Mouse (Mus musculus) 3134 (cell line): ENCODE measurements around the gene Cst12.
"Not testable (repeated sequence)": the region's sequence is repeated elsewhere in the genome, so short reads cannot be mapped to it uniquely, and the experiment has no call there.

Experiments used
- DNase-seq: peaks from one replicate; pipeline ENCODE4 v3.0.0-alpha.2; 2011; ENCODE audit warnings: low spot score; ENCODE audit not compliant: insufficient read length; ENCODE audit errors: extremely low read depth

The Cst12 gene

DNA sequence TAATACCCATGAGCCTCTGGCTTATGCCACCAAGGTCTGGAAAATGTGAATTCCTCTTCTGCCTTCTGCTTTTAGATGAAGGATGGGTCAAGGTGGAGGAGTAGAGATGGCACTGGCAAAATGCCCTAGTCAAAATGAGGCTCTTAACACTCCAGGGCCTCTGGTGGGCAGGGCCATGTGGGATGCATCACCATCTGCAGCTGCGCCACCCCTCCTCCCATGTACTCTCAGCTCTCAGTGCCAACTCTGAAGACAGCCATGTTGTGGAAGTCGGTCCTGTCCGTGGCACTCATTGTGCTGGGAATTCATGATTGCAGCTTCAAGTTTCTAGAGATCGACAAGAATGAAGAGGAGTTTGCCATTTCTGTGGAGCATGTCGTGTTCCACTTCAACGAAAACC, at the start of gene Cst12:
Cst12 (plus strand) TSS at position 220 of the 400 bp plus-strand sequence.
- DNase-seq, result no peak

DNA sequence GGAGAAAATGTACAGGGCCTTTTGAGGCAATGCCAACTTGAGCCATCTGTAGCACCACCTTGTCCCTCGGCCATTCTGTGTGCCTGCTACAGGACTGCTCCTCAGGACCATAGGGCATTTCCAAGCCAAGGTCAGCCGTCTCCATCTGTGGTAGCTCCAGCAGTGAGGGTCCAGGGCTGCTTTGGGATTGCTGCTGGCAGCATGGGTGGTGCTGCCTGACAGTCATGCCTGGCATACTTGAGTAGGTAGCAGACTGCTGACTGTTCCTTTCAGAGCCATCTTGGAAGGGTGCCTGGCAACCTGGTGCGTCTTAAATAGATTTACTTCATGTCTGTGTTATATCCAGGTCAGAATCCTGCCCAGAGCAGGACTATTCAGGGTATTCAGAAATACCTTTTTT, 46.2 kb upstream of the Cst12 start:
- no peak for DNase-seq

DNA sequence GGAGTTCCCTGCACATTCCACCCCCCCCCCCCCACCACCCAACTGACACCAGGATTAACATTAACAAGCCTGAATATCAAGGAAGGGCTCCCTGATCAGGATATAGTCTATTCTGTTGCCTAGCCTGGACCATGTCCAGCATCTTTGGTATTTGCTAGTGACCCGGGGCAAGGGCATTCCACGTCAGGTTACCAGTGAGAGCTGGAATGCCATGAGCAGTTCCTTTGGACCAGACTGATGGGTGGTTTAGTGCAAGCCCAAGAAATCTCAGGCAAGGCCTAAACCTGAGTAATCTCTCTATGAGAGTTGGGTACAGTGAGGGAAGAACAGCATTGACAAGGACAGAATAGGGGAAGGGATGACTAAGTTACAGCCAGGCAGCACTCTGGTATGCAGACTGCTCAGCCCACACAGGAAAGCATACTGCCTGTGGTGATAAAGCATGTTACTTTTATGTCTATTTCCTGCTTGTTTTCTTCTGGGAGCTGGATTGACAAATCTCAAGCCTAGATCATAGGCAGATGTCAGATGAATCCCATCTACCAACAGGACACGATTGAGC, 45.2 kb upstream of the Cst12 start:
- no peak for DNase-seq

DNA sequence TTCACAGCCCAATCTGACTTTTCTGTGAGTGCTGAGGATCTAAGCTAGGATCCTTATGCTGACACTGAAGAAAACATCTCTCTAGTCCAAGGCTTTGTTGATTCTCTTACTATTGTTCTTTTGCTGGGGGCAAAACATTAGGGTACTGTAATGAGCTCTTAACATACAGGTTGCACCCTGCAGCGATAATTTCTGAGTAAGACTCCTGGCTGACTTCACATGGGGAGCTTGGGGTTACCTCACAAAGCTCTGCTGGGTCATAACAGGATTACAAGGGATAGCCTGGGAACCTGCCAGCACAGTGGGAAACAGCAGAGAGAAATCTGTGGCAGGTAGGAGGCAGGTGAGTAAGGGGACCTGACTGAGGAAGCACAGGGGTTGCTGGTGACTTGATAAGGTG, 39.1 kb upstream of the Cst12 start, which contains the start of gene Cstl1:
Cstl1 (plus strand) TSS at position 301 of the 400 bp plus-strand sequence.
- DNase-seq, result no peak

DNA sequence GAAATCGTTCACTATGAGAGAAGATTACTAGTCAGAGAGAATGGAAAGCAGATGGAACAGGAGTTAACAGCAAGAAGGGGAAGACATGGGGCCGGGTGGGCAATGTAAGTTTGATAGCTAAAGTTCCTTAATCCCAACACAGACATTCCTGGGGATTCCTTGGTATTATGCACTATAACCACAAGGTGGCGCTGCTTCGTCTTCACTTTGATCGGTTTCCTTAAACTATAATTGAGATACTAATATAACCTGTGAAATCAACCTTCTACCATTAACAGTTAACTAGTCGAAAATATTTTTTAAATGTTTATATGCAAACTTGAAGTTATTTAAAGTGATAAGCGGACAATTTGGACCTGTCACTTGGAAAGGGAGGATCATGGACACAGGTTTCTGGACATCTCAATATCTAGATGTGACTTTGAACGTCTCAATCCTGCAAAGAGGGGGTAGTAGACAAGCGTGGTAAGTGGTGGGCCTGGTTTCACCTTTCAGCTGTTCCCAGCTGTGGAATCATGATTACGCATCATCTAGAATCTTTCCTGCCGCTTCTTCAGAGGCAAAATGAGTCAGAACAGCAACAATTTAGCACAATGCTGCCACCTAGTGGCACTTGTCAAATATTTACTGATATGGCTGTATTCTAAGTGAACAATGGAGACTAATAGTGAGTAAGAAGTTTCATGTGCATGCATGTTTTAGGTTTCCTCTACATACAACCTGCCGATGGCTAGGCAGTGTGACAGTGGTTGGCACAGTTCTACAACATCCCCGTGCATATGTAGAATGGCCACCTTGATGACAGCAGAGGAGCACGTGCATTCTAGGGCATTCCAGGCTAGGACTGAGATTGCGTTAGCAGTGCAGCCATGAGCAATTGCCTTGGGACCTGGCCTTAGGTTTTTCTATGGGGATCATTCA, 37.0 kb upstream of the Cst12 start:
- DNase-seq, result peak; percentile 46

DNA sequence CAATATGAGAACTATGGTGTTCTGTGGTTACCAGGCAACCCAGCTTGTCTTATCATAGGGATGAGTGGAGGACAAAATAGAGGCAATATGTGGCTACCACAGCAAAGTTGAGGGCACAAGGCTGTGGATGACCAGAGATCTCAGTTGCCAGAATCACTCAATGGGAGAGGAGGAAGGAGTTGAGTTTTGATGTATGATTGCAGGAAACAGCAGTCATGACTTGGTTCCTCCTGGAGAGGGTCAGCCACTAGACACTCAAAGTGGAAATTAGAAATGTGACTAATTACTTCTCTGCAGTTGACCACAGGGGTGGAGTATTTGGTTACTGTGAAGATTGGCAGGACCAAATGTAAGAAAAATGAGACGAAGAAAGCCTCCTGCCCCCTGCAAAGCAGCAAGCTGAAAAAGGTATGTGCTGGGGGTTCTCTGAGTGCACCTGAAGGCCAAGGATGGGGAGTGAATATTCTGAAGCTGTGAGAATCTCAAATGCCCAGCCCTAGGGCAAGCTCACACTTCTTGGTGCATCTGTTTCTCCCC, 34.8 kb upstream of the Cst12 start:
- DNase-seq, result no peak

DNA sequence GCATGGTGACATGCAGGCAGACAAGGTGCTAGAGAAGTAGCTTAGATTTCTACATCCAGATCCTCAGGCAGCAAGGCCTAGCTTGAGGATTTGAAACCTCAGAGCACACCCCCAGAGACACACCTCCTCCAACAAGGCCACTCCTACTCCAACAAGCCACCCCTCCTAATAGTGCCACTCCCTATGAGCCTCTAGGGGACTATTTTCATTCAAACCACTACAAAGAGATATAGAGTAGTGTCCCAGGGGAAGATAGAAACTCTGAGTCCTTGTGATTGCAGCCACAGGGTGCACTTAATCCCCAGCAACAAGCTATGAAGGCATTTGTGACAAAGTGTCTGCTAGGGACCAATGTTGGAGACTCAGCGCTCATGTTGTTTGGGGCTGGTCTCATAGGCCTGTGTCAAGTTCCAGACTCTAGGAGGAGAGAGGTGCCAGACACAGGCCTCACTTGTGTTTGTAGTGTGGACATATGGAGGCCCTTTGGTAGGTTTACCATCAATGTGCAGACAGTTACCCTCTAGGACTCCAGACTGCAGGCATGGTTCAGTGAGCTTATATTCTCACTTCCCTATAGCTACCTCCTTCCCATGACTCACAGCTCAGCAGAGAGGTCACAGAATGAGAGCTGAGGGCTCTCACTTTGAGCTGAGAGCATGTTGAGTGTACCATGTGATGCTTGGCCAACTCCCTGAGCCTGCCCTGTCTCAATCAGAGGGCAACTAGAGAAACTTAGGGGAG, 25.3 kb upstream of the Cst12 start:
- no peak for DNase-seq

DNA sequence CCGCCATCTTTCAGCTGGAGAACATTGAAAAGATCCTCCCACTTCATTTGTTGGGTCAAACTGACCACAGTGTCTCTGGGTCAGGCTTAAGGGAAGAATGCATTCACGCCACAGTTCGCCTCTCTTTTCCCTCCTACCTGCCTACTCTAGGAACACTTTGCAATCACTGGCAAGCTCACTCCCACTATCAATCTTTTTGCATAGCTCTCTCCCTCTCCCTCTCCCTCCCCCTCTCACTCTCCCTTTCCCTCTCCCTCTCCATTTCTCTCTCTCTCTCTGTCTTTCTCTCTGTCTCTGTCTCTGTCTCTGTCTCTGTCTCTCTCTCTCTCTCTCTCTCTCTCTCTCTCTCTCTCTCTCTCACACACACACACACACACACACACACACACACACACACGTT, 17.8 kb upstream of the Cst12 start, which contains the start of gene Cst11:
Cst11 (minus strand) TSS at position 101 of the 400 bp plus-strand sequence.
- DNase-seq, result not testable (repeated sequence)

DNA sequence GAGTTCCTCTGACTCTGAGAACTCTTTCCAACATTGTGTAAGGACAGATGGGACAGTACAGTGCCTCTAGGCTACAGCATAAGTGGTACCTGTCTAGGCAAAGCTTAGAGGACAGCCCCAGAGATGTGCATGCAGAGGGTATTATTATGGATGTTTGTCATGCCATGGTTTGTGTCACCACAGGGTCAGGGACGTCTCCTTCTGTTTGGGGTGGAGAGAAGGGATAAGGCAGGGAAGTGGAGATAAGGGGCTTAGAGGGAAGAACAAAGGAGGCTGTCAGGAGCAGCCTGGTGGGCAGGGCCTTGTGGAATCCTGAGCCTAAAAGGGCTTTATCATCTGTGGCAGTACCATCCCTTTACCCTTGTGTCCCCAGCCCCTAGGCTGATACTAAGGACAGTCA, 7.5 kb upstream of the Cst12 start, which contains the start of gene 8030411F24Rik:
8030411F24Rik (plus strand) TSS at position 301 of the 400 bp plus-strand sequence.
- no peak for DNase-seq

DNA sequence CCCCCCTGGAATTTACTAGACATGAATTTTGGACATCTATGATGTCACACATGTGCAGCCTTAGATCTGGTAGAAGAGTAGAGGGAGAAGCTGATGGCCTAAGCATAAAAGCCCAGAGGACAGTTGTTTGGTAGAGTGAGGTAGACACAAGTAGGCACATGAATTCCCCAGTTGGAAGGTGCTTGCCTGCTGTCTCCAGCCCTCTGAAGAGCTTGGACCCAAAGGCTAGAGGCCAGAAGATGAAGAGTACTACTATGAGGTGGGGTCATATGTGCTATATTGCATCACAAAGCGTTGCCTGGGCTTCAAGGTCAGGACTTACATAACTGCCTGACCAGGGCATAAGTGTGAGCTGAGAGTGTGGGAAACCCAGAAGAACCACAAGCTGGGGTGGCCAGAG, 9.3 kb downstream of the Cst12 start, which contains the start of gene Cst8:
Cst8 (plus strand) TSS at position 301 of the 400 bp plus-strand sequence.
- no peak for DNase-seq

DNA sequence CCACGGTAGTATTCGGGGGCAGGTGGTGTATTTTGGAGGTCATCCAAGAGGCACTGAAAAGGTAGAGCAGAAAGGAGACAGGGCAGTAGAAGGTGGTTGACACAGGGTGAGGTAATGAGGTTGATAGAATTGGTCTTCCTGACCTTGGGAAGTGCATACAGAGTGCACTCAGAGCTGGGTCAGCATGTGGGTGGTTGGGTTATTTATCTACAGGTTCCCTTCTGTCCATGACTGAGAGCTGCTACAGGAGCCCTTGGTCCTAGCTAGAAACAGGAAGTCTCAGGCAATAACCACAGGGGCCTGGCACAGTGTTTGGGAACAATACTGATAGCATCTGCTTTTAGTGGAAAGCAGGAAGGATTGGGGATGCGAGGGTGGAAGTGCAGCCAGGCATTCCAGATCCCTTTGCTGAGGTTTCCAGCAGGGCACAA, 12.3 kb downstream of the Cst12 start:
- no peak for DNase-seq

DNA sequence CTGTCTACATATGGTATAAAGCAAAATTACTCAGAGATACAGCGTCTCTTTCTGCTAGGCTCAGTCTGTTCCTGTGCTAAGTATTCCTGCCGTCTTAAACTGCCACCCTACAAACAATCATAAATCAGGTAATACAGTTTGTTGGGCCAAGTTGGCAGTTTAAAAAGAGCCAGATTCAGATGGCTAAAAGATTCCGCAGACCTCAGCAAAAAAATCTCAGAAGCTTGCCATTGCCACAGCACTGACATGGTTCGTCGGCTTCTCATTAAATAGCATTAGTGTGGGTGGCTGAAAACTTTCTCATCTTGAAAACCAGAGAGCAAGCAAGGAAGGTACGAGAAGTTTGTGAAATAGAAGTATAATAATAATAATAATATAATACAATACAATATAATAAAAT, 17.5 kb downstream of the Cst12 start:
- no peak for DNase-seq

DNA sequence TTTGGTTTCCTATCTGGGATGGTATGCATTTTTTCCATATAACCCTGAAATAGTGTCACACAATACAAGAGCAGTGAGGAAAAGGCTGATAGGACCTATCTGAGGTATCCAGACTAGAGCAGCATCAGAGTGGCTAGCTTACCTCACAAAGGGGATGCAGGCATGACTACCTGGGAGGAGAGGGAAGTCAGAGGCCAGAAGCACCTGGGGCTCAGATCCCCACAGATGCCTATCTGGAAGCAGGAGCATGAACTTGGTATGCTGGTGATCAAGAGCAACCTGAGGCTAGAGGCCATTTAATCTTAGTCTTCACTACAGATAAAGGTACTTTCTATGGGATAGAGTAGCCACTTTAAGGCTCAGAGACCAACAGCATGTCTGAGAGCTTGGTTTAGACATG, 30.7 kb downstream of the Cst12 start, which contains the start of gene Cst13:
Cst13 (plus strand) TSS at position 173 of the 400 bp plus-strand sequence.
- no peak for DNase-seq

DNA sequence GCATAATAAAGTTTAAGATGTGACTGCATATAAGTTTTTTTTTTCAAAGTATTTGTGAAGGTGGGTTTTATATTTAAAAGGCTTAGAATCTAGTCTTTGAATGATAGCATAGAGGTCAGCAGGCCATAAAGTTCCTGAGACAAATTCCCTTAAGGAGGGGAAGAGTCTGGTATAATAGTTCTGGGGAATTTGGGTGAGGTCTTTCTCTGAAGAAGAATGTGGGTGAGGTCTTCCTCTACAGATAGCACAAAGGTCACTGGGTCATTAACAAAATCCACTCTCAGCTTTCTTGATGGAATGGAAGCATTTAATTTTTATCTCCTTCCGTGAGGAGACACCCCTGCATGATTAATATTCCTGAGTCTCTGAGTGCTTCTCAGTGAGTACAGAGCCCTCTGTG, 36.8 kb downstream of the Cst12 start:
- no peak for DNase-seq

DNA sequence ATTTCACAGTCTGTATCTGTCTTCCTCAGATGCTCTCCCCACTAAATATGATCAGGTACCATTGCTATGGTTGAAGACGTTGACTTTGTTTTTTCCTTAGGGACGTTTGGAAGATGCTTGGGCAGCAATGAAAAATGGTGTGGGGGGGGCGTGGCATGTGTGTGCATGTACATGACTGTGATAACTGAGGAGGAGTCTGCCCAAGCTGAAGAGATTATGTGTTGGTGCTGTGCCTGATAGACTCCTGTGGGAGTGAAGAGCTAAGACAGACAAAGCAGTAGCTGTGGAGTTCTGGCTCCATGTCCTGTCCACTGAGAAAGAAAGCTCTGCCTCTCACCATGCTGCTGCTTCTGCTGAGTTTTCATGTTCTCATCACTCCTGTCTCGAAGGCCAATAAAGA, 45.8 kb downstream of the Cst12 start, which contains the start of gene Cst9:
Cst9 (plus strand) TSS at position 236 of the 400 bp plus-strand sequence.
- DNase-seq, result no peak

DNA sequence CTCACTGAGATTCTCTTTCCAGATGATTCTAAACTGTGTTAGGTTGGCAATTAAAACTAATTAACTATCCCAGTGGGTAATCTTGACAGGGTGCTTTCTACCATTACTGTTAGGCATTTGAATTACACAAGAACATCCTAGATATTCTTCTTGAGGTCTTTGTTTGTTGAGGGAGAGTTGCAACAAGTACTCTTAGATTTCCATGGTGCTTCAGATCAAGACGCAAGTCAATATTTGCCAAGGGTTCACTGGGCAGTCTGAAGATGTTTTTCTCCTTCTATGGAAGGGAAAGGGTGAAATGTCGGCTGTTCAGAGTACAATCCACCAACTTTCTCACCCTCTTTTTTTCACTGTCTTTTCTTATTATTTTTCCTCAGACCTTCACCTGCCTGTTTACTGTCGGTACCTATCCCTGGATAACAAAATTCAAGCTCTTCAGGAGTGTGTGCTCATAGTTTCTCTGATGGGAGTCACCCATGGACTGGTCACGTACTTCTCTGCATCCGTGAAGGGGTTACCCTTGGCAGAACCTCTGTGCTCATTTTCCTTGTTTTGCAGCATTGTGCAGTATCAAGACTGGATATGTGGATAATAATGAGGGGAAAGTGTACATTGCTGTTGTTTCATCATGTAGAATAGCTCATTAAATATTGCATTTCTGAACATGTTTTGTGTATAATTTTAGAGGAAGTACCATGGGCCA, 49.1 kb downstream of the Cst12 start:
- no peak for DNase-seq

DNA sequence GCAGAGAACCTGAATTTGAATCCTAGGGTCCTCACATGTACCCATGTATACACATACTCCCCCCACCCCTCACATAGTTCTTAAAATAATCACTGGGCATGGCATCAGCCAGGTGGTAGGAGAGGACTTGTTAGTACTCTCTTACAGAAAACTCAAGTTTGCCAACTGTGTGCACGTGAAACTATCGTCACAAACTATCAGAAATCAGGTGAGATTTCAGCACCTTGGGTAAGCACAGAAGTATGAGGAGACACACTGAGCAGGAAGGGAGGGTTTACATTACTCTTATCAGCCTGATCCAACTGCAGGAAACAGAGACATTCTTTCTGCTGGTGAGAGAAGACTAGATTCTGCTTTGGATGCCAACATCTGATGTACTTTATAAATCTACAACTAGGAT, 50.1 kb downstream of the Cst12 start:
- DNase-seq, result no peak
